Mouse (Mus musculus) neural tube, embryonic 15.5 days (tissue): ENCODE results near the gene Serpina12. TPM values are rescaled to one million over a fixed set of nuclear protein-coding genes. Genes with fewer than 3 reads are reported as not detected.
A peak's percentile ranks its signal among the peaks of the same experiment; 100 is the strongest.

ENCODE experiments used
- ATAC-seq: fragments of 200-750 bp; cut with Nextera tagmentation; 2 replicates; pipeline ENCODE4 v1.8.0; 2017; ENCODE audit warnings: mild to moderate bottlenecking, moderate TSS enrichment, moderate library complexity; ENCODE audit not compliant: low FRiP score
- H3K27ac ChIP-seq: fragments of 300-500 bp; sonication (generic); replicated peaks from 2 replicates; pipeline ENCODE4 v1.5.1; 2015; ENCODE audit warnings: mild to moderate bottlenecking, inconsistent platforms
- H3K27me3 ChIP-seq: fragments of 300-500 bp; sonication (generic); replicated peaks from 2 replicates; pipeline ENCODE4 v1.6.1; 2015; ENCODE audit warnings: inconsistent platforms
- H3K36me3 ChIP-seq: fragments of 300-500 bp; sonication (generic); 2 replicates; pipeline ENCODE4 v1.6.1; 2015; ENCODE audit warnings: inconsistent platforms
- H3K4me1 ChIP-seq: fragments of 300-500 bp; sonication (generic); 2 replicates; pipeline ENCODE4 v1.6.1; 2015; ENCODE audit warnings: inconsistent platforms
- H3K4me2 ChIP-seq: fragments of 300-500 bp; sonication (generic); 2 replicates; pipeline ENCODE4 v1.6.1; 2015; ENCODE audit warnings: inconsistent platforms, mild to moderate bottlenecking, moderate library complexity
- H3K4me3 ChIP-seq: fragments of 300-500 bp; sonication (generic); replicated peaks from 2 replicates; pipeline ENCODE4 v1.5.1; 2015; ENCODE audit warnings: mild to moderate bottlenecking, inconsistent platforms
- H3K9ac ChIP-seq: fragments of 300-500 bp; sonication (generic); replicated peaks from 2 replicates; pipeline ENCODE4 v1.6.1; 2015; ENCODE audit warnings: mild to moderate bottlenecking, inconsistent platforms
- H3K9me3 ChIP-seq: fragments of 300-500 bp; sonication (generic); replicated peaks from 2 replicates; pipeline ENCODE4 v1.6.1; 2016; ENCODE audit warnings: inconsistent platforms
- WGBS: fragments of 180-500 bp; shearing (Covaris S2); methylation state at CpG from one replicate; pipeline ENCODE4 v1.1.7; 2015; ENCODE audit warnings: mixed read lengths; 5-methylcytosine and 5-hydroxymethylcytosine counted together
- polyA plus RNA-seq: library from polyadenylated mRNA; unstranded; fragments of >200 nt; fragmentation: Nextera tagmentation; extraction: Ambion mirVana; gene quantifications from 2 replicates; pipeline ENCODE4 v1.2.1, GENCODE M21; 2015

The Serpina12 gene
- polyA plus RNA-seq, 1 experiment from 2014 or later, result not detected

- H3K36me3 ChIP-seq, result no peaks in the 10 kb centered on the region
- ATAC-seq, result no peak
Observed at GRCm38 (mm10) chr12:104002569-104003237, 41.5 kb downstream of the Serpina12 start.

GRCm38 (mm10) chr12:104000594-104000993 is 43.6 kb downstream of the Serpina12 start:
- Histone ChIP-seq H3K4me2 (no peak overlapping the region), H3K27ac (no peak overlapping the region), H3K9ac (no peak overlapping the region), H3K9me3 (no peaks in the 10 kb centered on the region), H3K4me1 (no peaks in the 10 kb centered on the region; the same call in 1 of the 2 replicates), H3K36me3 (no peaks in the 10 kb centered on the region), H3K4me3 (no peak overlapping the region), H3K27me3 (no peaks in the 10 kb centered on the region)
- no peak for ATAC-seq
- 90% methylated on average over 3 of the region's 3 CpGs for WGBS

More at GRCm38 (mm10) chr12:104002569-104003237, 41.5 kb downstream of the Serpina12 start:
- no peak overlapping the region for H3K4me2 ChIP-seq
- no peak overlapping the region for H3K27ac ChIP-seq
- H3K27me3 ChIP-seq, result no peaks in the 10 kb centered on the region
- 87% methylated on average over 10 of the region's 10 CpGs for WGBS
- no peak overlapping the region for H3K4me3 ChIP-seq
- H3K9me3 ChIP-seq, result no peaks in the 10 kb centered on the region
- no peaks in the 10 kb centered on the region; the same call in 1 of the 2 replicates for H3K4me1 ChIP-seq
- H3K9ac ChIP-seq, result no peak overlapping the region

- Histone ChIP-seq H3K4me1 (no peaks in the 10 kb centered on the region; the same call in 1 of the 2 replicates), H3K36me3 (no peaks in the 10 kb centered on the region), H3K4me3 (no peak overlapping the region), H3K9me3 (no peaks in the 10 kb centered on the region), H3K27ac (no peak overlapping the region), H3K4me2 (no peak overlapping the region), H3K9ac (no peak overlapping the region), H3K27me3 (no peaks in the 10 kb centered on the region)
- ATAC-seq, result no peak
- WGBS, result 62% methylated on average over 8 of the region's 8 CpGs
Observed at GRCm38 (mm10) chr12:103999611-104000010, 44.6 kb downstream of the Serpina12 start.

- Histone ChIP-seq H3K4me1 (no peaks in the 10 kb centered on the region; the same call in 1 of the 2 replicates), H3K4me3 (no peak overlapping the region), H3K27ac (no peak overlapping the region), H3K9ac (no peak overlapping the region), H3K4me2 (no peak overlapping the region), H3K36me3 (no peaks in the 10 kb centered on the region), H3K27me3 (no peaks in the 10 kb centered on the region), H3K9me3 (no peaks in the 10 kb centered on the region)
- ATAC-seq, result no peak
- WGBS, result 57% methylated on average over 2 of the region's 2 CpGs
Observed at GRCm38 (mm10) chr12:103996513-103996912, 47.7 kb downstream of the Serpina12 start.

- no peaks in the 10 kb centered on the region for H3K27me3 ChIP-seq
- H3K9me3 ChIP-seq, result no peaks in the 10 kb centered on the region
- H3K9ac ChIP-seq, result no peak overlapping the region
- no peak overlapping the region for H3K27ac ChIP-seq
- H3K36me3 ChIP-seq, result no peaks in the 10 kb centered on the region
- H3K4me1 ChIP-seq, result no peaks in the 10 kb centered on the region; the same call in 1 of the 2 replicates
- ATAC-seq, result peak; percentile 81
- no peak overlapping the region for H3K4me2 ChIP-seq
- 45% methylated on average over 5 of the region's 5 CpGs for WGBS
- no peak overlapping the region for H3K4me3 ChIP-seq
Observed at GRCm38 (mm10) chr12:103995292-103996072, 48.8 kb downstream of the Serpina12 start.

- Histone ChIP-seq H3K9ac (no peak overlapping the region), H3K27ac (no peak overlapping the region), H3K36me3 (no peaks in the 10 kb centered on the region), H3K4me3 (no peak overlapping the region), H3K27me3 (no peaks in the 10 kb centered on the region), H3K4me1 (no peaks in the 10 kb centered on the region), H3K9me3 (no peaks in the 10 kb centered on the region), H3K4me2 (no peak overlapping the region)
- ATAC-seq, result no peak
- WGBS, result 83% methylated on average over 7 of the region's 7 CpGs
Observed at GRCm38 (mm10) chr12:103992945-103993344, 51.3 kb downstream of the Serpina12 start.

- WGBS, result 91% methylated on average over 6 of the region's 6 CpGs
- Histone ChIP-seq H3K27ac (no peak within 1 kb of the TSS), H3K27me3 (no peaks in the 10 kb centered on the region), H3K4me1 (no peaks in the 10 kb centered on the region), H3K4me3 (no peak within 1 kb of the TSS), H3K4me2 (no peak within 1 kb of the TSS), H3K9me3 (no peaks in the 10 kb centered on the region), H3K9ac (no peak within 1 kb of the TSS), H3K36me3 (no peaks in the 10 kb centered on the region)
- no peak for ATAC-seq
Observed at GRCm38 (mm10) chr12:103989857-103990256, 54.4 kb downstream of the Serpina12 start, which contains the start of gene Serpina11. Serpina11 (minus strand) TSS chr12:103989957.

GRCm38 (mm10) chr12:103989514-103989767 is 54.8 kb downstream of the Serpina12 start:
- 78% methylated on average over 2 of the region's 2 CpGs for WGBS
- ATAC-seq, result no peak
- Histone ChIP-seq H3K27ac (no peak overlapping the region), H3K27me3 (no peaks in the 10 kb centered on the region), H3K4me2 (no peak overlapping the region), H3K9me3 (no peaks in the 10 kb centered on the region), H3K9ac (no peak overlapping the region), H3K36me3 (no peaks in the 10 kb centered on the region), H3K4me1 (no peaks in the 10 kb centered on the region), H3K4me3 (no peak overlapping the region)

GRCm38 (mm10) chr12:103988754-103989513 is 55.3 kb downstream of the Serpina12 start:
- WGBS, result 65% methylated on average over 14 of the region's 14 CpGs
- no peak overlapping the region for H3K27ac ChIP-seq
- no peak for ATAC-seq
- no peaks in the 10 kb centered on the region for H3K36me3 ChIP-seq
- H3K4me3 ChIP-seq, result no peak overlapping the region
- H3K9me3 ChIP-seq, result no peaks in the 10 kb centered on the region
- no peak overlapping the region for H3K4me2 ChIP-seq
- no peaks in the 10 kb centered on the region for H3K27me3 ChIP-seq
- H3K9ac ChIP-seq, result no peak overlapping the region
- no peaks in the 10 kb centered on the region for H3K4me1 ChIP-seq

GRCm38 (mm10) chr12:103985868-103986267 is 58.4 kb downstream of the Serpina12 start:
- no peak overlapping the region for H3K27ac ChIP-seq
- H3K4me2 ChIP-seq, result no peak overlapping the region
- H3K9me3 ChIP-seq, result no peaks in the 10 kb centered on the region
- no peak overlapping the region for H3K4me3 ChIP-seq
- no peak overlapping the region for H3K9ac ChIP-seq
- WGBS, result 76% methylated on average over 5 of the region's 5 CpGs
- no peaks in the 10 kb centered on the region for H3K4me1 ChIP-seq
- no peaks in the 10 kb centered on the region for H3K27me3 ChIP-seq
- no peak for ATAC-seq
- H3K36me3 ChIP-seq, result no peaks in the 10 kb centered on the region

GRCm38 (mm10) chr12:103984935-103985334 is 59.3 kb downstream of the Serpina12 start:
- Histone ChIP-seq H3K36me3 (no peaks in the 10 kb centered on the region), H3K4me2 (no peak overlapping the region), H3K9me3 (no peaks in the 10 kb centered on the region), H3K4me1 (no peaks in the 10 kb centered on the region), H3K9ac (no peak overlapping the region), H3K4me3 (no peak overlapping the region), H3K27ac (no peak overlapping the region), H3K27me3 (no peaks in the 10 kb centered on the region)
- 71% methylated on average over 4 of the region's 4 CpGs for WGBS
- no peak for ATAC-seq
